Mouse (Mus musculus): ENCODE results near the gene Pclaf. TPM values are rescaled to one million over a fixed set of nuclear protein-coding genes. Genes with fewer than 3 reads are reported as not detected.

Gene Pclaf
- total RNA-seq (2012; rRNA removed) (177 and 257 TPM in 2 replicates), total RNA-seq (2014; rRNA removed) (394 and 490 TPM in 2 replicates), polyA plus RNA-seq (2012; ENCODE audit: insufficient read length, low read depth) (183 and 229 TPM in 2 replicates)

- peak; percentile 67; the same call in 1 of the 2 replicates for TF ChIP-seq POLR2AphosphoS2 (IDR thresholded peaks at IDR 0.05; ENCODE audit: low read depth, low read length)
- peak; percentile 48 for TF ChIP-seq NRF1 (IDR thresholded peaks at IDR 0.05; ENCODE audit: low read depth, low read length)
- no peak for TF ChIP-seq USF1 (IDR thresholded peaks at IDR 0.05; ENCODE audit: low read depth, low read length)
- no peak for TF ChIP-seq CTCF (conservative IDR thresholded peaks at IDR 0.05 in 1 of 2, IDR thresholded peaks at IDR 0.05 in 1 of 2; ENCODE audit: low read depth in 2 of 2, low read length in 2 of 2)
- peak; percentile 98 for TF ChIP-seq SIN3A (IDR thresholded peaks at IDR 0.05; ENCODE audit: low read length)
- TF ChIP-seq JUN (IDR thresholded peaks at IDR 0.05; ENCODE audit: insufficient read depth, low read depth, low read length) = no peak
- peak; percentile 86 for TF ChIP-seq MXI1 (IDR thresholded peaks at IDR 0.05; ENCODE audit: low read depth, low read length)
- no peak; the same call in none of the 2 replicates for TF ChIP-seq CHD2 (IDR thresholded peaks at IDR 0.05; ENCODE audit: low read length)
- peak; percentile 89 for TF ChIP-seq POLR2A (IDR thresholded peaks at IDR 0.05; ENCODE audit: low read depth, low read length)
- TF ChIP-seq ZC3H11A (IDR thresholded peaks at IDR 0.05; ENCODE audit: low read depth, low read length) = no peak
- peak; percentile 47 for TF ChIP-seq HCFC1 (IDR thresholded peaks at IDR 0.05; ENCODE audit: low read depth, low read length)
- TF ChIP-seq PAX5 (IDR thresholded peaks at IDR 0.05; ENCODE audit: low read length) = no peak
- TF ChIP-seq IRF4 (IDR thresholded peaks at IDR 0.05; ENCODE audit: low read depth, low read length) = no peak; the same call in 1 of the 2 replicates
- TF ChIP-seq ZMIZ1 (IDR thresholded peaks at IDR 0.05; ENCODE audit: low read depth, low read length) = peak; percentile 90
- TF ChIP-seq BHLHE40 (IDR thresholded peaks at IDR 0.05; ENCODE audit: low read depth, low read length) = no peak
- TF ChIP-seq EP300 (IDR thresholded peaks at IDR 0.05; ENCODE audit: low read length) = no peak
- no peak for TF ChIP-seq UBTF (IDR thresholded peaks at IDR 0.05; ENCODE audit: low read depth, low read length)
- TF ChIP-seq TCF12 (IDR thresholded peaks at IDR 0.05; ENCODE audit: low read depth, low read length) = peak; percentile 44; the same call in 1 of the 2 replicates
- no peak for TF ChIP-seq ZNF384 (IDR thresholded peaks at IDR 0.05; ENCODE audit: low read depth, low read length)
- peak; percentile 95 for TF ChIP-seq TBP (conservative IDR thresholded peaks at IDR 0.05; ENCODE audit: low read depth, low read length)
- TF ChIP-seq RAD21 (IDR thresholded peaks at IDR 0.05; ENCODE audit: low read depth, low read length) = no peak
- peak; percentile 88 for TF ChIP-seq NELFE (IDR thresholded peaks at IDR 0.05; ENCODE audit: low read depth, low read length)
- 0 out of 2 replicates have a peak, but pooled peaks have one; percentile 18 for TF ChIP-seq ELF1 (IDR thresholded peaks at IDR 0.05; ENCODE audit: low read depth, low read length)
- peak; percentile 62; the same call in 1 of the 2 replicates for TF ChIP-seq MEF2A (IDR thresholded peaks at IDR 0.05; ENCODE audit: borderline replicate concordance, low read depth, low read length)
- TF ChIP-seq MAX (IDR thresholded peaks at IDR 0.05; ENCODE audit: low read length) = peak; percentile 87
- no peak for TF ChIP-seq GABPA (IDR thresholded peaks at IDR 0.05; ENCODE audit: insufficient replicate concordance, low read depth, low read length)
- TF ChIP-seq MAFK (IDR thresholded peaks at IDR 0.05; ENCODE audit: insufficient replicate concordance, low read length) = no peak
- no peak; the same call in 1 of the 2 replicates for TF ChIP-seq USF2 (conservative IDR thresholded peaks at IDR 0.05; ENCODE audit: low read depth, low read length)
- TF ChIP-seq E2F4 (IDR thresholded peaks at IDR 0.05; ENCODE audit: insufficient replicate concordance, low read depth, low read length) = peak; percentile 100
- no peak for TF ChIP-seq SMC3 (IDR thresholded peaks at IDR 0.05; ENCODE audit: low read depth, low read length)
- no peak for TF ChIP-seq RCOR1 (conservative IDR thresholded peaks at IDR 0.05; ENCODE audit: low read depth, low read length)
- no peak for TF ChIP-seq JUND (conservative IDR thresholded peaks at IDR 0.05; ENCODE audit: low read depth, low read length)
- TF ChIP-seq KAT2A (IDR thresholded peaks at IDR 0.05; ENCODE audit: insufficient replicate concordance, low read length) = peak; percentile 89
- TF ChIP-seq ETS1 (conservative IDR thresholded peaks at IDR 0.05; ENCODE audit: low read depth, low read length) = 0 out of 2 replicates have a peak, but pooled peaks have one; percentile 17
- TF ChIP-seq CHD1 (IDR thresholded peaks at IDR 0.05; ENCODE audit: low read depth, low read length) = peak; percentile 23; the same call in 1 of the 2 replicates
- TF ChIP-seq MYC (IDR thresholded peaks at IDR 0.05; ENCODE audit: low read depth, low read length) = peak; percentile 36; the same call in 1 of the 2 replicates
- peak; percentile 85 for TF ChIP-seq MAZ (IDR thresholded peaks at IDR 0.05; ENCODE audit: low read depth, low read length)
- TF ChIP-seq ZKSCAN1 (IDR thresholded peaks at IDR 0.05; ENCODE audit: borderline replicate concordance, low read depth, low read length) = no peak
- Histone ChIP-seq H3K9me3 (replicated peaks; ENCODE audit: low read length) (peaks cover 2% of the 10 kb centered on the region), H3K4me2 (ENCODE audit: insufficient read depth, low read depth, poor library complexity, severe bottlenecking) (peak within 1 kb of the TSS; percentile 63), H3K4me3 (replicated peaks in 1 of 3; ENCODE audit: low read depth in 2 of 3, low read length in 2 of 3, poor library complexity in 1 of 3) (peak within 1 kb of the TSS; percentile 83 to 93 (median 86)), H3K27ac (ENCODE audit: insufficient read depth, low read depth) (peak within 1 kb of the TSS; percentile 66), H3K4me1 (ENCODE audit: control insufficient read depth in 1 of 2, insufficient read depth in 2 of 2) (peaks cover 0 to 9% of the 10 kb centered on the region in 2 experiments; a peak in 2 of 4 replicates), H3K36me3 (replicated peaks in 1 of 2; ENCODE audit: control insufficient read depth in 1 of 2, insufficient read depth in 1 of 2, low read length in 1 of 2) (peaks cover 17 to 24% of the 10 kb centered on the region in 2 experiments), H3K27me3 (replicated peaks) (no peaks in the 10 kb centered on the region), H3K79me2 (replicated peaks; ENCODE audit: control insufficient read depth, extremely low read depth, insufficient read depth, poor library complexity, severe bottlenecking) (peaks cover 42% of the 10 kb centered on the region), H3K9ac (ENCODE audit: insufficient read depth, low read depth) (peak within 1 kb of the TSS; percentile 80)
- DNase-seq (ENCODE audit: extremely low read depth) = peak; percentile 94
- dilution Hi-C loops (cut with MboI; ENCODE audit: extremely low pct_ligation_motif_present, extremely low pct_unique_long_range_greater_than_20kb, low sequenced_read_pairs) = no loop called here
- in situ Hi-C loops (cut with MboI; ENCODE audit: low pct_ligation_motif_present, low pct_unique_long_range_greater_than_20kb, low sequenced_read_pairs) = no loop called here
Observed at GRCm38 (mm10) chr9:65890143-65890628, at the start of gene Pclaf. TSS of gene Pclaf (plus strand) at chr9:65890237.
